Mouse (Mus musculus) testis, adult 2 months (tissue): ENCODE data around the gene Mre11a.

ENCODE experiments used
- CTCF ChIP-seq: fragments of 200-500 bp; IDR thresholded peaks from 2 replicates; pipeline ENCODE4 v1.5.1; 2012; ENCODE audit warnings: low read depth, mild to moderate bottlenecking, inconsistent platforms, low read length, moderate library complexity; ENCODE audit not compliant: control insufficient read depth, insufficient read depth, insufficient replicate concordance
- POLR2A ChIP-seq: fragments of 200-500 bp; IDR thresholded peaks from 2 replicates; pipeline ENCODE4 v1.6.1; 2012; ENCODE audit warnings: low read depth, mild to moderate bottlenecking, inconsistent platforms, low read length, moderate library complexity; ENCODE audit not compliant: control insufficient read depth

- TF ChIP-seq CTCF, result no peak
- no peak for TF ChIP-seq POLR2A
Measured at GRCm38 (mm10) chr9:14885954-14886353, 101.5 kb downstream of the Mre11a start.
